Mouse (Mus musculus): ENCODE data around the gene Mfsd10. TPM values are rescaled to one million over a fixed set of nuclear protein-coding genes. Genes with fewer than 3 reads are reported as not detected.
"Not testable (repeated sequence)": the region's sequence is repeated elsewhere in the genome, so short reads cannot be mapped to it uniquely, and the experiment has no call there.

Gene Mfsd10
- polyA plus RNA-seq, 1 experiment from 2014 or later = 52.3 TPM

DNA sequence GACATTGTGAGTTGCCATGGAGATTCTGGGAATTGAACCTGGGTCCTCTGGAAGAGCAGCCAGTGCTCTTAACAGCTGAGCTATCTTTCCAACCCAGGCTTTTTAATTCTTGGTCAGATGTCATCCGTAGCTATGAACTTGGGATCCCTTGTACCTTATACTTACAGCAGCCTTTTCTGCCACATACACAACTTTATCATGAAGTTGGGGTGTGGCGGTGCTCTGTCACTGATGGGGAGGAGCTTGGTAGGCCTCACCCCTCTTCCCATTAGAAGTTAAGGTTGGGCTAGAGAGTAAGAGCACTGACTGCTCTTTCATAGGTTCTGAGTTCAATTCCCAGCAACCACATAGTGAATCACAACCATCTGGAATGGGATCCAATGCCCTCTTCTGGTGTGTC is 4.0 kb downstream of the Mfsd10 start:
- peak; percentile 50 for ATAC-seq (ENCODE audit: low read depth)
- peak overlapping the region; percentile 51; the same call in 1 of the 2 replicates for H3K27ac ChIP-seq (ENCODE audit: low read length)
- H3K9me3 ChIP-seq (replicated peaks; ENCODE audit: control insufficient read depth, low read length) = no peaks in the 10 kb centered on the region
- H3K36me3 ChIP-seq (ENCODE audit: control insufficient read depth, insufficient read depth) = peaks cover 54% of the 10 kb centered on the region
- peaks cover 47% of the 10 kb centered on the region for H3K4me1 ChIP-seq (ENCODE audit: control insufficient read depth, low read depth, low read length)
- no peak overlapping the region for H3K4me3 ChIP-seq (ENCODE audit: low read depth, low read length)
- WGBS (ENCODE audit: insufficient replicate concordance) = 51% methylated on average over 2 of the region's 2 CpGs
- H3K27me3 ChIP-seq (ENCODE audit: control insufficient read depth, insufficient read depth, low read depth, low read length) = no peaks in the 10 kb centered on the region
- H3K4me2 ChIP-seq (ENCODE audit: low read depth, low read length) = peak overlapping the region; percentile 23; the same call in 1 of the 2 replicates
- H3K9ac ChIP-seq (ENCODE audit: low read depth, low read length) = no peak overlapping the region

DNA sequence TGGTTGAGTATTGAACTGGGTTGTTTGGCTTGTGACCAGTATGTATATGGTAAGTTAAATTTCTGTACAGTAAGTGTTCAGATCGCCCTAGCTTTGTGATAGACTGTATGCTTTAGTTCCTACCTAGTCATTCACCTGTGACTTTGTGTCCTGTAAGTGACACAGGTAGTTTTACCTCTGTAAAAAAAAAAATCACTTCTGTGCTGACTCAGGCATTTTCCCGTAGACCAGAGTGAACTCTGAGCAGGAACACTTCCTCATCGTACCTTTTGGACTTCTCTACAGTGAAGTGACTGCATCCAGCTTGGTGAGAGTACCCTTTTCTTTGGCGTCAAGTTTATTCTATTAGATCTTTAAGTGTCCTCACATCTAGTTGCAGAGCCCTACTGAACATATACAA is 27.0 kb downstream of the Mfsd10 start:
- Histone ChIP-seq H3K27ac (ENCODE audit: low read length) (no peak overlapping the region), H3K4me2 (ENCODE audit: low read depth, low read length) (no peak overlapping the region), H3K4me1 (ENCODE audit: control insufficient read depth, low read depth, low read length) (no peaks in the 10 kb centered on the region), H3K9ac (ENCODE audit: low read depth, low read length) (no peak overlapping the region), H3K4me3 (ENCODE audit: low read depth, low read length) (no peak overlapping the region), H3K9me3 (replicated peaks; ENCODE audit: control insufficient read depth, low read length) (no peaks in the 10 kb centered on the region), H3K27me3 (ENCODE audit: control insufficient read depth, insufficient read depth, low read depth, low read length) (no peaks in the 10 kb centered on the region), H3K36me3 (ENCODE audit: control insufficient read depth, insufficient read depth) (peaks cover 79% of the 10 kb centered on the region)
- 82% methylated on average over 4 of the region's 4 CpGs for WGBS (ENCODE audit: insufficient replicate concordance)
- ATAC-seq (ENCODE audit: low read depth) = no peak

DNA sequence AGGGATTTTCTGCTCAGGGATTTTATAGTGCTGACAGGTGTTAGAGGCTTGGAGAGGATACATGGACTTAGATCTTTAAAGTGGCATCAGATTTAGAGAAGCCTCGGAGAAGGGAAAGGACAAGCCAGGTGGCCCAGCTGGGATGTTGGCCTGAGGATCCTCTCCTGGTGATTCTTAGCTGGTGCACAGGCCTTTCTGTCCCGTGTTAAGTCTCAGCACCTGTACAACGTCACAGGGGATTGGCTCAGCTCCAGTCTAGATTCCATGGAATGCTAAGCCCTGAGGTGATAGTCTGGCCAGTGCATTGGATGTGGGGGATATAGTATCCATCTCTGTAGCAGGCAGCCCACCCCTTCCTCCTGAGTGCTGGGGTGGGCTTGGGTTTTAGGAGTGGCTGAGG is 28.8 kb downstream of the Mfsd10 start:
- Histone ChIP-seq H3K9ac (ENCODE audit: low read depth, low read length) (no peak overlapping the region), H3K36me3 (ENCODE audit: control insufficient read depth, insufficient read depth) (peaks cover 68% of the 10 kb centered on the region), H3K4me2 (ENCODE audit: low read depth, low read length) (no peak overlapping the region), H3K27ac (ENCODE audit: low read length) (no peak overlapping the region), H3K9me3 (replicated peaks; ENCODE audit: control insufficient read depth, low read length) (no peaks in the 10 kb centered on the region), H3K4me3 (ENCODE audit: low read depth, low read length) (no peak overlapping the region), H3K4me1 (ENCODE audit: control insufficient read depth, low read depth, low read length) (no peaks in the 10 kb centered on the region), H3K27me3 (ENCODE audit: control insufficient read depth, insufficient read depth, low read depth, low read length) (no peaks in the 10 kb centered on the region)
- no peak for ATAC-seq (ENCODE audit: low read depth)
- 88% methylated on average over 3 of the region's 3 CpGs for WGBS (ENCODE audit: insufficient replicate concordance)

DNA sequence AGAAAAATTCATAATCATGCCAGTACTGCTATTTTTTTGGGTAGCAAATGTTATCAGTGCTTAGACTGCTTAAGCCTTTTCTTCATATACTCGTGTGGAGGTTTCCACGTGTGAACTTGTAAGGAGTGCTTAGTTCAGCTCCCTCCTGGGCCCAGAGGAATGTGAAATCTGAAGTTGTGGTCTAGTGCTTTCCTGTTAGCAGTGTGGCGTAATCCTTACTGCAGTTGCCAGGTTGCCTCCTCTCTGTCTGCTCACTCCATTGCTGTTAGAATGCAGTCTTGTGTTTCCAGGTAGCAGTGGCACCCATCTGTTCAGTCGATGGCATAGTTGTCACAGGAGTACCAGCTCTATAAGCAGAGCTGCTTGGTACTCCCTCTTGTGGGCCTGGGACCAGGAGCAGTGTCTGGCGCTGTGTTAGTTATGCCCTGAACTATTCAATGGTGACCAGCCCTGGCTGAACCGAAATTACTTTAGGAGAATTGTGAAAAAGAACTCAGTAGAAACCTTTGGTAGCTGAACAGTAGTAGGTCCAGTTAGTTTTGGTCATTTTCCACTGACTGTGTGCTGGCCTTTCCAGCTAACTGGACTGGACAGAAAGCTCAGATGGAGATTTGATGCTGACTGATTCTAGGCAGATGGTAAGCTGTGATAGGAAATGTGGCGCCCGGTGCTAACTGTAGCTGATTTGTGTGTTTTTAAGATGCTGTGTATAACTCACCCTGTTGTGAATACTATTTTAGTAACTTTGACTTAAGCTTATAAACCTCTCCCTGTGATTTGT is 29.7 kb downstream of the Mfsd10 start:
- H3K4me3 ChIP-seq (ENCODE audit: low read depth, low read length) = no peak overlapping the region
- peaks cover 70% of the 10 kb centered on the region for H3K36me3 ChIP-seq (ENCODE audit: control insufficient read depth, insufficient read depth)
- WGBS (ENCODE audit: insufficient replicate concordance) = 72% methylated on average over 8 of the region's 8 CpGs
- no peak overlapping the region for H3K4me2 ChIP-seq (ENCODE audit: low read depth, low read length)
- H3K27me3 ChIP-seq (ENCODE audit: control insufficient read depth, insufficient read depth, low read depth, low read length) = no peaks in the 10 kb centered on the region
- no peak overlapping the region for H3K27ac ChIP-seq (ENCODE audit: low read length)
- no peaks in the 10 kb centered on the region for H3K4me1 ChIP-seq (ENCODE audit: control insufficient read depth, low read depth, low read length)
- ATAC-seq (ENCODE audit: low read depth) = no peak
- H3K9me3 ChIP-seq (replicated peaks; ENCODE audit: control insufficient read depth, low read length) = no peaks in the 10 kb centered on the region
- H3K9ac ChIP-seq (ENCODE audit: low read depth, low read length) = no peak overlapping the region

DNA sequence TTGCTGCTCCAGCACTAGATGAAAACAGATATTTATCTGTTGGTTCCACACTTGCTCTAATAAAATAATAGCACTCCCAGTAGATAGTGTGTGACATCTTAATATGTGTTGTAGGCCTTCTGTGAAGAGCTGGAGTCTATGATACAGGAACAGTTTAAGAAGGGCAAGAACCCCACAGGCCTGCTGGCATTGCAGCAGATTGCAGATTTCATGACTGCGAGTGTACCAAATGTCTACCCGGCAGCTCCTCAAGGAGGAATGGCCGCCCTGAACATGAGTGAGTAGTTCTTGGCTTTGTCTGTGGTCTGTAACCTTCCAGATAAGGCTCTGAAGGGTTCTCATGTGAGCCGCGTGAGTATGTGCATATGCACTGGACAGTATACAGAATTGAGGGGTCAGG is 32.4 kb downstream of the Mfsd10 start:
- ATAC-seq (ENCODE audit: low read depth) = no peak
- 56% methylated on average over 5 of the region's 5 CpGs for WGBS (ENCODE audit: insufficient replicate concordance)
- peaks cover 66% of the 10 kb centered on the region for H3K36me3 ChIP-seq (ENCODE audit: control insufficient read depth, insufficient read depth)
- no peak overlapping the region for H3K9ac ChIP-seq (ENCODE audit: low read depth, low read length)
- H3K4me1 ChIP-seq (ENCODE audit: control insufficient read depth, low read depth, low read length) = no peaks in the 10 kb centered on the region
- no peaks in the 10 kb centered on the region for H3K27me3 ChIP-seq (ENCODE audit: control insufficient read depth, insufficient read depth, low read depth, low read length)
- no peaks in the 10 kb centered on the region for H3K9me3 ChIP-seq (replicated peaks; ENCODE audit: control insufficient read depth, low read length)
- H3K27ac ChIP-seq (ENCODE audit: low read length) = no peak overlapping the region
- no peak overlapping the region for H3K4me2 ChIP-seq (ENCODE audit: low read depth, low read length)
- H3K4me3 ChIP-seq (ENCODE audit: low read depth, low read length) = no peak overlapping the region

GRCm38 (mm10) chr5:34593202-34593727 is 43.7 kb downstream of the Mfsd10 start:
- no peak for ATAC-seq (ENCODE audit: low read depth)
- Histone ChIP-seq H3K36me3 (ENCODE audit: control insufficient read depth, insufficient read depth) (peaks cover 14% of the 10 kb centered on the region), H3K27ac (ENCODE audit: low read length) (no peak overlapping the region), H3K9ac (ENCODE audit: low read depth, low read length) (no peak overlapping the region), H3K27me3 (ENCODE audit: control insufficient read depth, insufficient read depth, low read depth, low read length) (no peaks in the 10 kb centered on the region), H3K4me1 (ENCODE audit: control insufficient read depth, low read depth, low read length) (no peaks in the 10 kb centered on the region; the same call in none of the 2 replicates), H3K4me3 (ENCODE audit: low read depth, low read length) (no peak overlapping the region), H3K4me2 (ENCODE audit: low read depth, low read length) (no peak overlapping the region), H3K9me3 (replicated peaks; ENCODE audit: control insufficient read depth, low read length) (no peaks in the 10 kb centered on the region)
- 92% methylated on average over 9 of the region's 9 CpGs for WGBS (ENCODE audit: insufficient replicate concordance)

DNA sequence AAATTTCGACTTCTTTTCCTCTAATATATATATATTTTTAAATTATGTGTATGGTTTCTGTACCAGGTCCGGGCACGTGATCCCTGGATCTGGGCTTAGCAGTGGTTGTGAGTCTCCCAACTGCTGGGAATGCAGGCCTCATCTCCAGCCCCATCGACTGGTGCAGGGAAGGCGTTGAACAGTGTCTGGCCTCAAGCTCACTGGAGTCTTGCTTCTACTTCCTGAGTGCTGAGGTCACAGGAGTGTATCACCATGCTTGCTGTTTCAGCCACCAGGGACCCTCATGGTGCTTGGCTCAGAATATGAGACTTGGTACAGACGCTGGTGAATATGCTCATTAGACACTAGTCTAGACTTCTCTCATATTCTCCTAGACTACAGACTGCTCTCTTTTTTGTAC is 44.3 kb downstream of the Mfsd10 start:
- Histone ChIP-seq H3K27me3 (ENCODE audit: control insufficient read depth, insufficient read depth, low read depth, low read length) (no peaks in the 10 kb centered on the region), H3K4me2 (ENCODE audit: low read depth, low read length) (no peak overlapping the region), H3K4me1 (ENCODE audit: control insufficient read depth, low read depth, low read length) (no peaks in the 10 kb centered on the region; the same call in none of the 2 replicates), H3K9me3 (replicated peaks; ENCODE audit: control insufficient read depth, low read length) (no peaks in the 10 kb centered on the region), H3K4me3 (ENCODE audit: low read depth, low read length) (no peak overlapping the region), H3K27ac (ENCODE audit: low read length) (no peak overlapping the region), H3K36me3 (ENCODE audit: control insufficient read depth, insufficient read depth) (peaks cover 8% of the 10 kb centered on the region), H3K9ac (ENCODE audit: low read depth, low read length) (no peak overlapping the region)
- no peak for ATAC-seq (ENCODE audit: low read depth)
- 89% methylated on average over 6 of the region's 6 CpGs for WGBS (ENCODE audit: insufficient replicate concordance)

DNA sequence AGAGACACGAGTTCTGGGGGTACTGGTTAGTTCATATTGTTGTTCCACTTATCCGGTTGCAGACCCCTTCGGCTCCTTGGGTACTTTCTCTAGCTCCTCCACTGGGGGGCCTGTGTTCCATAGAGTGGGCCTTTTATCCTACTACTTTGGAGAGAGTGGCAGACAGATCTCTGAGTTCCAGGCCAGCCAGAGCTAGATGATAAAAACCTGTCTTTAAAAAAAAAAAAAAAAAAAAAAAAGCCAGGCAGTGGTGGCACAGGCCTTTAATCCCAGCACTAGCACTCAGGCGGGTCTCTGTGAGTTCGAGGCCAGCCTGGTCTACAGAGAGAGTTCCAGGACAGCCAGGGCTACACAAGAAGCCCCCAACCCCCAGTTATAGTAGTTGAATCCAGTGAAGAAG is 44.8 kb downstream of the Mfsd10 start:
- not testable (repeated sequence) for H3K27ac ChIP-seq (ENCODE audit: low read length)

DNA sequence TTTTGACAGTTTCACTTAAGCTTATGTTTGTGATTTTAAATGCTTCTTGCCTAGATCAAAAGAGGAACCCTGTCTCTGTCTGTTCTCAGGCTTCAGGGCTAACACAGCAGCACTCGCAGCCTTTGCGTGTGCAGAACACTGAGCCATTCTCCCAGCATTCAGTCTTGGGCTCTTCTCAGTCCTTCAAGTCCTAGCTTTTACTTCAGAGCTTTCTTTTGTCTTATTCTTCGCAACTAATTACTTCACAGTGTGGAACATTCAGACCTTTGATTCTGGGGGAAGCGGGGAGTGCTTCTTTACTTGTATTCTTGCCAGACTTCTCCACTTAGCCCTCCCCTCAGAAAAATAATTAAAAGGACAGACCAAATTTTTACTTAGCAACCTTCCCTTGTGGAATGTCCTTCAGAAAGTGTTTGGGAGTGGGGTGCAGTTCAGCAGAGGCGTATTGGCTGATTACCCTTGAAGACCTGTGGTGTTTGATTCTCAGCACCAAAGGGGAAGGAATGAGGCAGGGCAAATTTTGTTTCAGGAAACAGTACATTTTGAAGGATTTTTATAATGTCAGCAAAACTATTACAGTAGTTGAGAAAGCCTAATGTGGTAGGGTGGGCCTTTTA is 45.5 kb downstream of the Mfsd10 start:
- no peaks in the 10 kb centered on the region for H3K9me3 ChIP-seq (replicated peaks; ENCODE audit: control insufficient read depth, low read length)
- H3K4me2 ChIP-seq (ENCODE audit: low read depth, low read length) = no peak overlapping the region
- no peak for ATAC-seq (ENCODE audit: low read depth)
- H3K36me3 ChIP-seq (ENCODE audit: control insufficient read depth, insufficient read depth) = peaks cover 3% of the 10 kb centered on the region
- no peaks in the 10 kb centered on the region for H3K27me3 ChIP-seq (ENCODE audit: control insufficient read depth, insufficient read depth, low read depth, low read length)
- H3K4me3 ChIP-seq (ENCODE audit: low read depth, low read length) = no peak overlapping the region
- no peaks in the 10 kb centered on the region; the same call in none of the 2 replicates for H3K4me1 ChIP-seq (ENCODE audit: control insufficient read depth, low read depth, low read length)
- 84% methylated on average over 5 of the region's 5 CpGs for WGBS (ENCODE audit: insufficient replicate concordance)
- H3K9ac ChIP-seq (ENCODE audit: low read depth, low read length) = no peak overlapping the region
- H3K27ac ChIP-seq (ENCODE audit: low read length) = no peak overlapping the region

More for the DNA sequence above, 44.8 kb downstream of the Mfsd10 start:
- H3K4me2 ChIP-seq (ENCODE audit: low read depth, low read length); H3K27me3 ChIP-seq (ENCODE audit: control insufficient read depth, insufficient read depth, low read depth, low read length); H3K4me1 ChIP-seq (ENCODE audit: control insufficient read depth, low read depth, low read length); H3K4me3 ChIP-seq (ENCODE audit: low read depth, low read length); ATAC-seq (ENCODE audit: low read depth); H3K9ac ChIP-seq (ENCODE audit: low read depth, low read length); H3K9me3 ChIP-seq (replicated peaks; ENCODE audit: control insufficient read depth, low read length); H3K36me3 ChIP-seq (ENCODE audit: control insufficient read depth, insufficient read depth): not testable (repeated sequence)
- 87% methylated on average over 5 of the region's 5 CpGs for WGBS (ENCODE audit: insufficient replicate concordance)

Measured in liver, embryonic 16.5 days (tissue).